Mouse (Mus musculus) right cerebral cortex, postnatal 25 days (tissue): ENCODE data around the gene Adamts3.

Experiments
- DNase-seq: peaks from one replicate; pipeline ENCODE4 v3.0.0; 2022

The Adamts3 gene

DNA sequence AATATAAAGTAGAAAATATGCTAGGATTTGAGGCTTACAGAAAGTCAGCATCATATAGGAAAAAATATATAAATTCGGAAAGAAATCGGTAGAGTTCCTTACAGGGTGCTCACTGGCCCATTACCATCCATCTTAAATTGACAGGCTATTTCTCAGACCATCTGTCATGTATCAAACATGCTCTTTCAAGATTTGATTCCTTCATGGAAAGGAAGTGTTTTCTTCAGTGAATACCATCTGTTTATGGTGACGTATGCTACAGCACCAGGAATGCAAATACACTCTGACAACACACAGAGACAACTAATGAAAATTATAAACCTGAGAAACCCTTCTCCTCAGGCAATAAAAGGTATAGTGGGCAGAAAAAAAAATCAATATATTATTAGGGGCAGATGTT, 68.6 kb downstream of the Adamts3 start:
- no peak for DNase-seq

GRCm38 (mm10) chr5:89800181-89800816, 82.8 kb downstream of the Adamts3 start:
- DNase-seq, result no peak

GRCm38 (mm10) chr5:89793706-89794105, 89.4 kb downstream of the Adamts3 start:
- no peak for DNase-seq

GRCm38 (mm10) chr5:89784635-89785034, 98.5 kb downstream of the Adamts3 start:
- DNase-seq, result no peak

- DNase-seq, result no peak
These were observed 103.3 kb downstream of the Adamts3 start for GRCm38 (mm10) chr5:89779823-89780222.

- DNase-seq, result no peak
These were observed 104.5 kb downstream of the Adamts3 start for GRCm38 (mm10) chr5:89778610-89779009.

DNA sequence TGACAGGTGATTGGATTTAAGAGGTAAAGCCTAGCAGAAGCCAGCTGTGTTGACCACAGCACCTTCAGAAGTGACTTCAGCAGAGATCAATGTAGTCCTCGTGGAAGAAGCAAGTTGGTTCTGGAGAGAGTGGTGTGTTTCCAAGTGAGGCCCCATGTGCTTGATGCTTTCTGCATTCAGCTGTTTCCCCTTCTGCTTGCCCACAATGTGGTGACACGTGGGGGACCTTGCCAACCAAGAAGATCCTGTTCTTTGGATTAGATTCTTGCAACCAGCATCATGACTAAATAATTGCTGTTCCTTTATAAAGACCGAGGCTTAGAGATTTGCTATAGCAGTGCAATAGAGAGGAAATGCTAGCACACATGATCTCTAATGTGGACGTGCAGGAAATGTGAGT, 105.7 kb downstream of the Adamts3 start:
- DNase-seq, result no peak

DNA sequence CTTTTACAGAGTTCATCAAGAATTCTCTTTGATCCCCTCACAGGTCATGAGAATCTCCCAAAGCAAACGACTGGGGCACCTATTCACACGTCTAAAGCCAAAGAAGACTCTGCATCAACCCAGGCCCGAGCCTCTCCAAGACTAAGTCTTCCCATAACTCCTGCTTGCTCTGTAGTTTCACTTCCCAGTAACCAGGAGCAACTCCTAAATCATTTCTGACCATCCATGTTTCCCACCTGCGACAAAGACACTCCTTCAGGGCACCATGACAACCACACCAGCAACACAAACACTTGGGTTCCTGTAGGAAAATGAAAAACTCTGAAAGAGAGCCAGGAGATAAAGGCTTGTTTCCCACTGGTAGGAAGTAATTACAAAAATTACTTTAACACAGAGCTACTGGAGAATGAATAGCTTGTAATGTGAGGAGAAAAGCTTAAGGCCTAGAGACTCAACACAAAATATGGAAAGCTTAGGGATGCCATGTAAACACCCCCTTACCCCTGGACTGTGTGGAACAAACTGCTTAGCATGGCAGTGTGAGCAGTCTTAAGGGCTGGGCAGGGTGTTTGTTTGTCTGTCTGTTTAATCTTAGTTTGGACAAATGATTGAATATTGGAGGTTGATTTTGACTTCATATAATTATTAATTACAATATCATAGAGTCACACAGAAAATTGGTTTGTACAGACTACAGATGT, 112.3 kb downstream of the Adamts3 start:
- no peak for DNase-seq

GRCm38 (mm10) chr5:89763189-89764187, 119.6 kb downstream of the Adamts3 start:
- DNase-seq, result no peak

DNA sequence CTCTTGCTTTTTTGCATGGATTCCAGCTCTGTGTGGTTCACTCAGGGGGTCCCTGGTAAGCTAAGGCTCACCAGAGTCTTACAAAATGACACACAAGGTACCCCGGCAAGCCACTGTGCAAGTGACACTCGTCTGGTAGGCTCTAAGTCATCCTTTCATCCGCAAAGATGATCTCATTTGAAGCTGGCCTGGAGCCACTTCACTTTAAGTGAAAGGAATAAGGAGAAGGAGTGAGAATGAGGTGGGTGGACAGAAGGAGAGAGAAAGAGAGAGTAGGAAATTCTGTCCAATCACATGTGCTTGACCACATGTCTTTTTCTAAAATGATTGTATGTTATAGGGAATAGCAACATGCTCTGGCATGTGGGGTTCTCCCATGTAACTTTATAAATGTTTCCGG, 122.8 kb downstream of the Adamts3 start:
- DNase-seq, result no peak

DNA sequence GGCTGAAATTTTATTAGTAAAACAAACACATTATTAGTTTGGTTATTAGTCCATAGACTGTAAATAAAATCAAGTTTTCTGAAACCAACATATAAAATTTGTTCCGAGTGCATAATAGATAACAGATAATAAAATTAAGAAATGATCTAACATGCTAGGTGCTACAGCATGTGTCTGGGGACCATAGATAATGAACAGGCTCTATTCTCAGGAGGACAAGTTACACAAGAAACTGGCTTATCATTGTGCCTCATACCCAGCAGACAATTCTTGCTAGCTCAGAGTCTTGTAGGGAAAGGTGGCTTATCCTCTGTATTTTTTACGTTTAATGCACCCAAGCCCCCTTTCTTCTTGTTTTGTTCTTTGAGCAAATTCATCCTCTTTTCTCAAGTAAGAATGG, 131.3 kb downstream of the Adamts3 start:
- no peak for DNase-seq

DNA sequence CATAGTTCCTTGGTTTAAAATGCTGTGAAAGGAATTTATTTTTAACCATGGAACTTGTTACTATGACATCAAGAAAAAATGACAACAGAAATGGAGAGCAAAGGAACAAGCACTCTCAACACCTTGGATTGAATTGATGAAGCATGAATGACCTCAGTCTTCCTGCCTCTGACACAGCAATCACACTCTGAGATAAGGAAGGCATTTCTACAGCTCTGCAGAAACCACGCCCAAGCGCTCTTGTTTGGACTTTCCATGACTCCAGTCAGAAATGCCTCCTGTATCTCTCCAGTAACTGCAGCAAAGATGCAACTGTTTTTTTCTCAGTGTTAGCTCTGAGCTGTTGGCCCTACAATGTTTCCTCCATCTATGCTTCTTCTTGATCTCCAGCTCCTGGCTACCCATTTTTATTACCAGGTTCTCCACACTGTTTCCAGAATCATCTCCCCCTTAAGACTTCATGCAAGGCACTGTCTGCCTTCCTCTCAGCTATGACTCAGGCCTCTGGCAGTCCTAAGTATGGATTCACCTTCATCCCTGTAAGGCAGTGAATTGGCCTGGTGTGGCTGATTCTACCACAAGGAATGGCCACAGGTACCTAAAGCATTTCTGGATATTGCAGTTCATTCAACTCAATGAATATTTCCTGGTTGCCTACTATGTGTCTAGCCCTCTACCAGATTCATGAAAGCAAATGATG, 134.8 kb downstream of the Adamts3 start:
- DNase-seq, result no peak

DNA sequence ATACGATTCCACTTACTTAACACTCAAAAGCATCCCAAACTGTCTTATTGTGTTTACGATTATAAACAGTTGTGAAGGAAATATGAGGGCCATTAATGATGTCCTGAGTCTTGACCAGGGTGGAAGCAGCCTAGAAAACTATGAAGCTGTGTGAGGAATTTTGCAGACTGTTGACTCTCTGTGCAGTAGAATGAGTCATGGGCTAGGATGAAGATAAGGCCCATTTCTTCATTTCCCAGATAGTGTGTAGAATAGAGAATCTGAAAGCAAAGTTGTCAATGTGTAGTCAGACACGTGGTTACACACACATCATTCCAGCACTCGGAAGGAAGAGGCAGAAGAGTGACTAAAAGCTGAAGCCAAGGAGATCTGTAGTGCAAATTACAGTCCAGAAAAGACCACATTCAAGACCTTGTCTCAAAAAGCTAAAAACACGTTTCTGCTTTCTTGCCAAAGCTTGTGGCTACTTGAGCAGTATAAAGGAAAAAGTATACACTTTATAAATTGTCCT, 135.9 kb downstream of the Adamts3 start:
- no peak for DNase-seq

GRCm38 (mm10) chr5:89745112-89745511, 138.0 kb downstream of the Adamts3 start:
- no peak for DNase-seq

- no peak for DNase-seq
These were observed 148.4 kb downstream of the Adamts3 start for GRCm38 (mm10) chr5:89734759-89735158.

DNA sequence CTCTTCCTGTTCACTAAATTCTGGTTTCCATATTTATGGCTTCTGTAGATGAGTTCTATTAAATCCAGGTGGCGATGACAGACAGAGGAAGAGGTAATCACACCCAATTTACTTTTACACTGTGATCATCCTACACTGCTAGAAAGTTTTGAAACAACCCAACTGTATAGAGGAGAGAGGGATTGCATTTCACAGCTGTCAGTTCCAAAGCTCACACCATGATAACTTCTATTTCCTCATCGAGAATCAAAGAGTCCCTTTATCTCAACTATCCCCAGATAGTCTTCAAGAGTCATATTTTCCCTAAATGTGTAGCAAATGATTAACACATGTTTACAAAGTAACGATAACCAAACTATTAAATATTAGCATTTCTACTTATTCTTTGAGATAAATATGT, 152.7 kb downstream of the Adamts3 start:
- no peak for DNase-seq

DNA sequence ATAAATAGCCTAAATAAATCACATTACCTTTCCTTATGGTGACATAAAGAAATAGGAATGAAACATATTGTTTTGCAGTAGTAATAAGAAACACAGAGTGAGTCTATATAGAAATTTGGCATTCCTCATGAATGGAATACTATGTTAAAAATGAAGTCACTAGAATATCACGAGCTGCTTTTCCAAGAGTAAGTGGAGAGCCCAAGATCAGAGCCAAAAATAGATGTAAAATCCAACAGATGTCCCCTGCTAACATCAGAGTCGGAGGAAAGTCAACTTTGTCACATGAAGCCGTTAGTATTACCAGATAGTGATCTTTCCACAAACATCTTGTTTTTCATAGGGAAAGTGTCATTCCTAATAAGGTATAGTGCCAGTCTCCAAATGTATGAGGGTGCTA, 155.0 kb downstream of the Adamts3 start:
- no peak for DNase-seq

DNA sequence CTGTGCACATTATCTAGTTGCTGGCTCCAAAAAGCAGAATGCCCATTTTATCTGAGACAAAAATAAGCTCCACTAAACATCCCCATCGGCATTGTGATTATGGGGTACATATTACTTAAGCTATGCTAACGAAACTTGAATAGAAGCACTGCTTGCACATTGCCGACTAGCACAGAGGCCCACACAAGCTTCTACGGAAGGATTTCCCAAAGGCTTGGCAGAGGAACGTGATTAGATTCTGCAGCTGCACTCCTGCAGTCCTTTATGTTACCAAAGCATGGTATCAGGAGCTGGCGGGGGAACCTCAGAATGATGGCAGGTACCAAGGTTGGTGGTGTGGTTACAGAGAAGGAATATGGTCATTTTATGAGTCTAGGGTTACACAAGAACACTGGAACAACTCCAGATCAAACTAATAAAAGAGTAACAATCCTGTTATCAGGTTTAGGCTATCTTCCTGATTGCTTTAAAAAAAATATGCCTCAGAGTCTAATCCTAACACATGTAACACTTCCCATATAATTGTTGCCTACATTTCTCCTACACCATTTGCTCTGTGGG, 155.6 kb downstream of the Adamts3 start:
- no peak for DNase-seq

DNA sequence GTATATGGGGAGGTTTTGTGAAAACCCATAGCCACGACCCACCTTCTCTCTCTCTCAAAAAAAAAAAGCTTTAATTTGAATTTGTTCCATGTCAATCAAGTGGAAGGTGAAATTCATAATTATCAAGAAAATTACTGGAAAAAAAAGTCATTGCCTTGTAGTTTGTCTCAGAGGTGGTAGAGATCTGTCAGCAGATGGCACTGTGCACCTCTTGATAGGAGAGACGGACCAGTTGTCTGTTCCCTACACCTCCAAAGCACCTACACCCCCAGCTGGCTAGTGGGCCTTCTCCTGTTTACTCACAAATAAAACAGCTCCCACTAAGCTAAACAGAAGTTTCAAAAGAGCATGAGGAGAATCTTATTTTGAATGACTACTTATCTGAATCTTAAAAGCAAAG, 168.6 kb downstream of the Adamts3 start:
- DNase-seq, result no peak

DNA sequence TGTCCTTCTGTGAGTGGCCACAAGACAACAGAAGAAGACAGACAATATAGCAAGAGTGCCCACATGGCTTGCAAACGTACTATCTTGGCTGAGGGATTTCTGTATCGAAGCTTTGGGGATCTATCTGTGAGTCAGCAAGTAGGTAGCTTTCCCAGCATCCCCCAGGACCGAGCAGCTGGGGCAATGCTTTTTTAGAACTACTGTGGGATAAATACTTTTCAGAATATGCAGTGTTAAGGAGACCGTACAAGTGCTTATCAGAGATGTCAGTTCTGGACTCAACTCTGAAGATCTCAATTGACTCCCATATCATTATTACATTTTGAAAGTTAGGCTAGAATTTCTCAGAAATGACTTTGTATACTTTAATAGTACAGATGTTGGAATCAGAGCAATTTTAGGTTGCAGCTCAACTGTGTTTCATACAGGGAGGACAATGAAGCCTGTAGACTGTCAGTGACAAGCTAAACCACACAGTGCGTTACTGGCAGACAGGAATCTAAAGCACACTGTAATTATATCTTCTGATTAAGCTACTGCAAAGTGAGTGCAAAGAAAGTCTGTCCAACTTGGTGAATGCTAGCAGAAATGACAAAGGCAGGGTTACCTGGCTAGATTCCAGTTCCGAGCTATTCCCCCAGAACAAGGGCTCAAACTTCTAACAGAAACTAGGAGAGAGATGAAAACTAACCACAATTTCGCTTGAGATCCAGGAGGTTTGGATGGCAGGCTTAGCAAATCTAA, 171.8 kb downstream of the Adamts3 start:
- DNase-seq, result no peak

DNA sequence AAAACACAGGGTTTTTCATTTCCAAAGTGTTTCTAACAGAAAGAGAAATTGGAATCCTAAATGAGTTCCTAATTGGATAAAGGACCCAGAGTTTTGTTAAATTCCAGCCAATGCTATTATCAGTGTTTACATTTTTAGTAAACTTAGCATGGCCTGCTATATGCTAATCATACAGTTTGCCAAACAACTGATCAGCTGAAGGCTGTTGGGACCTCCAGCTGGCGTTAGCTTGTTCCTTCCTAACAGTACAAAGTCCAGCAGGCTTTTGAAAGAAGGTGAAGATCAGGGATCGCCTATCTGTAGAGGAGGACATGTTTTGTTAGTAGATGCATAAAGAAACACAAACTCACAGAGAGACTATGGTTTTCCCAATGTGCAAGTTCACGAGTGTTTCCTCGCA, 173.7 kb downstream of the Adamts3 start:
- DNase-seq, result no peak

DNA sequence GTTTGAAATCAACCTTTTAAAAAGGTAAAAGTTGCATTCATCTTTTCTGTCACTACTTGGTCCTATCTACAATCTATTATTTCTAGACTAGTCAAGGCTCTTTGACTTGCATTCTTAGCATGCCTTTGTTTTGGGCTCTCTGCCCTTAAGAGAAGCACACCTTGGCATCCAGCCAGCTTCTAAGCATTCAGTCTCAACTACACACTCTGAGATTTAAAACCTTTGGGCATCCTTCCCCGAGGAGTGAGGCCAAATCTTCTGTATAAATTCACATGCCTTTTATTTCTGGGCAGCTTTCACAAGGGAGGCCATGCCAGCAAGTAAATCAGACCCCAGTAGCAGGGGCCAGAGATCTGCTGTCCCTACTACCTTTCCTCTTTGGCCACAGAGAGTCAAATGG, 178.9 kb downstream of the Adamts3 start:
- no peak for DNase-seq
